Mouse (Mus musculus) limb, embryonic 14.5 days (tissue): Measurements from ENCODE around the gene Cuedc1. TPM values are rescaled to one million over a fixed set of nuclear protein-coding genes. Genes with fewer than 3 reads are reported as not detected.

Experiments used
- ATAC-seq: fragments of 200-750 bp; cut with Nextera tagmentation; 2 replicates; pipeline ENCODE4 v1.8.0; 2017; ENCODE audit warnings: low read depth, moderate number of reproducible peaks, moderate TSS enrichment; ENCODE audit not compliant: low FRiP score
- DNase-seq: peaks from one replicate; pipeline ENCODE4 v3.0.0-alpha.2; 2015; ENCODE audit warnings: low spot score
- H3K27ac ChIP-seq: fragments of 300-500 bp; sonication (generic); replicated peaks from 2 replicates; pipeline ENCODE4 v1.5.1; 2014; ENCODE audit warnings: low read depth, mild to moderate bottlenecking, low read length, moderate library complexity, mixed read lengths
- H3K27me3 ChIP-seq: fragments of 300-500 bp; sonication (generic); 2 replicates; pipeline ENCODE4 v1.6.1; 2014; ENCODE audit warnings: low read length, mixed read lengths; ENCODE audit not compliant: control insufficient read depth, insufficient read depth
- H3K36me3 ChIP-seq: fragments of 300-500 bp; sonication (generic); 2 replicates; pipeline ENCODE4 v1.6.1; 2014; ENCODE audit warnings: mild to moderate bottlenecking, low read length, moderate library complexity, mixed read lengths; ENCODE audit not compliant: control insufficient read depth, insufficient read depth
- H3K4me1 ChIP-seq: fragments of 300-500 bp; sonication (generic); 2 replicates; pipeline ENCODE4 v1.6.1; 2014; ENCODE audit warnings: antibody characterized with exemption, low read length, mixed read lengths; ENCODE audit not compliant: control insufficient read depth, insufficient read depth
- H3K4me2 ChIP-seq: fragments of 300-500 bp; sonication (generic); replicated peaks from 2 replicates; pipeline ENCODE4 v1.6.1; 2014; ENCODE audit warnings: low read depth, mild to moderate bottlenecking, low read length, moderate library complexity; ENCODE audit not compliant: severe bottlenecking
- H3K4me3 ChIP-seq: fragments of 300-500 bp; sonication (generic); replicated peaks from 2 replicates; pipeline ENCODE4 v1.5.1; 2014; ENCODE audit warnings: low read length
- H3K9ac ChIP-seq: fragments of 300-500 bp; sonication (generic); 2 replicates; pipeline ENCODE4 v1.6.1; 2014; ENCODE audit warnings: mild to moderate bottlenecking, low read depth, low read length, moderate library complexity; ENCODE audit not compliant: severe bottlenecking
- H3K9me3 ChIP-seq: fragments of 300-500 bp; sonication (generic); 2 replicates; pipeline ENCODE4 v1.6.1; 2016; ENCODE audit warnings: low read length; ENCODE audit not compliant: control insufficient read depth
- POLR2A ChIP-seq: fragments of 200-500 bp; IDR thresholded peaks from 2 replicates; pipeline ENCODE4 v1.8.0; 2012; ENCODE audit warnings: inconsistent platforms, mild to moderate bottlenecking, moderate library complexity, borderline replicate concordance; ENCODE audit not compliant: insufficient read depth, insufficient read length; ENCODE audit errors: extremely low read depth
- WGBS: fragments of 180-500 bp; shearing (Covaris S2); extraction: QIAGEN DNeasy Blood & Tissue Kit; methylation state at CpG from one replicate; pipeline ENCODE4 v1.1.7; 2014; 5-methylcytosine and 5-hydroxymethylcytosine counted together
- polyA plus RNA-seq, 2 experiments: library from polyadenylated mRNA; depleted of rRNA in 1 of 2; stranded (reverse) in 1 of 2; unstranded in 1 of 2; fragments of >200 nt; fragmentation: Nextera tagmentation in 1 of 2; extraction: Ambion mirVana in 1 of 2; gene quantifications; 2 replicates each; pipeline versions ENCODE4 v1.2.1 to v1.2.3; 2012 to 2014

The Cuedc1 gene
- polyA plus RNA-seq, 2 experiments, result 20.9 to 40.6 TPM

DNA sequence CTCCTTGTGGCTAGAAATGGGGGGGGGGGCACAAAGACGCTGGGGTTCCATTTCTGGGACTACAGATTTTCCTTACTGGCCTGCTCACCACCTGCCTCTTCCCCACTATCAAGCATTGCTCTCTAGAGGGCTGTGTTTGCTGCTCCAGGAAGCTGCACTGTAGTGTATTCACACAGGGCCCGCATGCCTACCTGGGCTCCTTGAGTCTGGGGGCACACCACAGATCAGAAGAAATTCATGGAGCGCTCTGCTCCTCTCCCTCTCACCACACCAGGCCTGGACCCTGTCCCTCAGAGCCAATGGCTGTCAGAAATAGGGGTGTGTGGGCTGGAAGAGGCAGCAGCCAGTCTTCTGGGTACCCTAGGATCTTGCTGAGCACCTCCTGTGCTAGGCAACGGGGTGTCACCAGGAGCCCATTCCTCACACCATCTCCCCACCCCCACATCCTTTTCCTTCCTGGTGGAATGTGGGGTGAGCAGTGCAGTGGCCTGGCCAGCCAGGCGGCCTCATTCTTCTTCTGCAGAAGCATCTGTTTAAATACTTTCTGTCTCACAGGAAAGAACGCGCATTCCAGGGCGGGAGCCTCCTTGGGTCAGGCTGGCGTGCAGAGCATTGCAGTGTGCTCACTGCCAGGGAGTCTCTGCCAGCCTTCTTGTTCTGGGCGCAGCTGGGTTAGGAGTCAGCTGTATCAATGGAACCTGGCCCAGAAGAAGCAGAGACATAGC lies 74.9 kb downstream of the Cuedc1 start:
- TF ChIP-seq POLR2A, result no peak
- Histone ChIP-seq H3K4me1 (peaks cover 28% of the 10 kb centered on the region), H3K27me3 (no peaks in the 10 kb centered on the region), H3K4me3 (no peak overlapping the region), H3K27ac (peak overlapping the region; percentile 72), H3K9ac (peak overlapping the region; percentile 16; the same call in 1 of the 2 replicates), H3K36me3 (peaks cover 16% of the 10 kb centered on the region), H3K4me2 (peak overlapping the region; percentile 17; the same call in 1 of the 2 replicates), H3K9me3 (no peaks in the 10 kb centered on the region)
- WGBS, result 16% methylated on average over 10 of the region's 10 CpGs
- ATAC-seq (peak; percentile 78), DNase-seq (peak; percentile 69)

DNA sequence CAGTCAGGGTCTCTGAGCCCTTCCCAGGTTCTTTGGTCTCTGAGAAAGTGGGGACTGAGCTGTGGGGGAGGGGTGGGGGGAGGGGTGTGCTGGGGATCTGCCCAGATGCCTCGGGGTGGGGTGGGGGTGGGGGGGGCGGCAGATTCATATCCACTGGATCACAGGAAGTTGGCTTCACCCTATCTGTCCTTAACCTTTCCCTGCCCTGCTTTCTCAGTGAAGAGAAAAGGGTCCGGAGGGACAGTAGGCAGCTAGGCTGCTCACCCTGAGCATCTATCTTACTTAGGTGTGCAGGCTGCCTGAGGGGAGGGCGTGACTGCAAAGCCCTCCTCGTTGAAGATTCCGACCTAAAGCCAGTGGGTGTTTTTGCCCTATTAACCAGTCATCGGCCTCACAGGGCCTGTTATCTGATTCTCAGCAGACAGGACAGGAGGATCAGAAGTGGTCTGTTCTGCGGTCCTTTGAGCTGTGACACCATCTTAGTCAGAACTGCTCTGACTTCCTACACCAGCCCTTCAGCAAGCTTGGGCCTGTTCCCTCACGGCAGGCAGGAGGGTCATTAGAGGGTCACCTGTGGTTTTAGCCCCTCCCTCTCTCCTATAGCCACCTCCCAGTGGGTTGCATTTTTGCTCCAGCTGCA lies 75.6 kb downstream of the Cuedc1 start:
- Histone ChIP-seq H3K9ac (no peak overlapping the region; the same call in 1 of the 2 replicates), H3K4me3 (no peak overlapping the region), H3K4me1 (peaks cover 28% of the 10 kb centered on the region), H3K4me2 (0 out of 2 replicates have a peak overlapping the region, but pooled peaks have one; percentile 17), H3K36me3 (peaks cover 21% of the 10 kb centered on the region), H3K27me3 (no peaks in the 10 kb centered on the region), H3K27ac (peak overlapping the region; percentile 72; the same call in 1 of the 2 replicates), H3K9me3 (no peaks in the 10 kb centered on the region)
- DNase-seq, result no peak
- no peak for ATAC-seq
- no peak for TF ChIP-seq POLR2A
- WGBS, result 12% methylated on average over 7 of the region's 9 CpGs

DNA sequence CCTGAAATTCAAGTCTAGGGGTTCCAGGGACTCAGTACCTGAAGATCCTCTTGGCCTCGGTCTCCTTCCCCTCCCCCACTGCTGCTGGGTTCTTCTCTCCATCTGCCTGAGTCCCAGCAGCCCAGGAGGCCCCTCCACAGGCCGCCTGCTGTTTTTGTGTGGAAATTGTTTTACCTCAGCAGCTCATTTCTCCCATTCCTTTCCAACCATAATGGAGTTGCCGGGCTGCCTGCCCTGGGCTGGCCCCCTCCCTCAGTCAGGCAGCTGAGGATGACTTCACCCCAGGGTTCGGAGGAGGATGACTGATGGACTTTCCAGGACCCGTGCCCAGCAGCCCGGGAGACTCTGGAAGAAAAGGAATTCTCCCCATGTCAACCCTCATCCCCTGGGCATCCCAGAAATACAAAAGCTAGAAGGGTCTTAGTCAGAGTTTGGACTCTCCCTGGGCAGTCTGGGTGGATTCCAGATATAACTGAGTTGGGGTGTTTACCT lies 82.7 kb downstream of the Cuedc1 start:
- Histone ChIP-seq H3K27ac (peak overlapping the region; percentile 92), H3K9ac (no peak overlapping the region), H3K9me3 (no peaks in the 10 kb centered on the region), H3K27me3 (no peaks in the 10 kb centered on the region), H3K4me3 (no peak overlapping the region), H3K36me3 (peaks cover 42% of the 10 kb centered on the region), H3K4me2 (peak overlapping the region; percentile 40), H3K4me1 (peaks cover 31% of the 10 kb centered on the region)
- no peak for TF ChIP-seq POLR2A
- peak; percentile 81 for DNase-seq
- ATAC-seq, result peak; percentile 74
- WGBS, result 4% methylated on average over 6 of the region's 6 CpGs

DNA sequence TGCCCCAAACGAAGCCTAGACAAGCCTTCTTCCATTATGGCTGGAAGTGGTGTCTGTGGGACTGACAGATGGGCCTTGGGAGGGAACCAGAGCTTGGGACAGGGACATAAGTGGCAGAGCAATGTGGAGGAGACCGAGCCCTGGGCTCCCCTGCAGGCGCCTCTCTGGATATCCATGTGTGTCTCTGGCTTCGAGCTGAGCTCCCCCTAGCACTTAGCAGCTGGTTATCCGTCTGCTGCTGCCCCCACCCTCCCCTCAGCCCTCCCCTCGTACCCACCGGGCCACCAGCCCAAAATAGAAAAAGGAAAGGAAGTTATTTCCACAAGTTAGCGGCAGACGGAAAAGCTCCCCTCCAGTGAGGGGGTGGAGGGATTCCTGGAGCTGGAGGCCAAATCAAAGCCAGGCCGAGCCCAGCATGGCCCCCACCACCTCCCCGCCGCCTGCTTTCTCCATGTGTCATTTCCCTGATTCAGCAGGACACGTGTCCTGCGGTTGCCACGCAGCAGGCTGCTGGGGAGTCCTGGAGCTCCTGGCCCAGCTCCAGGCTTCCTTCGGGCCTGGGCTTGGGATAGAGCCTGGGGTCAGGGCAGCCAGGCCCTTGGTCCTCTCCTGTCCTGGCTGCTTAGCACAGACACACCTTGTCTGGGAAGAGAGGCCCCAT lies 83.2 kb downstream of the Cuedc1 start:
- DNase-seq (peak; percentile 92), ATAC-seq (peak; percentile 87)
- peaks cover 33% of the 10 kb centered on the region for H3K4me1 ChIP-seq
- WGBS, result 3% methylated on average over 15 of the region's 16 CpGs
- peak overlapping the region; percentile 44 for H3K9ac ChIP-seq
- no peaks in the 10 kb centered on the region for H3K27me3 ChIP-seq
- H3K36me3 ChIP-seq, result peaks cover 42% of the 10 kb centered on the region
- H3K27ac ChIP-seq, result peak overlapping the region; percentile 92
- no peak overlapping the region for H3K4me3 ChIP-seq
- no peaks in the 10 kb centered on the region for H3K9me3 ChIP-seq
- H3K4me2 ChIP-seq, result peak overlapping the region; percentile 40
- no peak for TF ChIP-seq POLR2A

DNA sequence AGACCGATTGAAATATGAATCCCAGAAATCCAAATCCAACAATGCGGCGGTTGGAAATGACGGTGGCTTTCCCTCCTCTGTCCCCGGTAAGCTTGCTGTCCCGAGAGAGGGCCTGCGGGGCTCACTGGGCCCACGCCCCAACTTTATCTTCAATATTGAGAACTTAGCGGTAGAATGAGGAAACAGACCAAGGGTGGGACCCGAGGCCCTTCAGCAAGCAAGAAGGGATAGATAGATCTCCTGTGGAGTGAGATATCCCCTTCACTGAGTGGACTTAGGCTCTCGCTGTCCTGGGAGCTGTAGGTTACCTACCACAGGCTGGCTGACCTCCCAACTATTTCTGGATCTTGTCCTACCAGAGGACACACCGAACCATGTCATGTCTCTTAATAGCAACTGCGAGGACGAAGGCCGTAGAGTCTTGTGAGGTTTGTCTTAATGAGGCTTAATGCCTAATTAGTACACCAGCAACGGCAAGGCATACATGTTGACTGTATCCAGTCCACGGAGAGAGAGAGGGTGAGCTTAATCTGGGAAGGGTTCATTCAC lies 86.8 kb downstream of the Cuedc1 start:
- Histone ChIP-seq H3K4me1 (peaks cover 50% of the 10 kb centered on the region), H3K9ac (no peak overlapping the region), H3K36me3 (peaks cover 27% of the 10 kb centered on the region), H3K4me2 (no peak overlapping the region), H3K9me3 (no peaks in the 10 kb centered on the region), H3K27ac (no peak overlapping the region), H3K27me3 (no peaks in the 10 kb centered on the region), H3K4me3 (no peak overlapping the region)
- 85% methylated on average over 17 of the region's 17 CpGs for WGBS
- TF ChIP-seq POLR2A, result no peak
- no peak for ATAC-seq
- no peak for DNase-seq
